Mouse (Mus musculus) forebrain, embryonic 15.5 days (tissue): ENCODE data around the gene Rab3d. TPM values are rescaled to one million over a fixed set of nuclear protein-coding genes. Genes with fewer than 3 reads are reported as not detected.

Experiments used
- ATAC-seq: fragments of 200-750 bp; cut with Nextera tagmentation; replicated peaks from 2 replicates; pipeline ENCODE4 v1.8.0; 2017; ENCODE audit warnings: mild to moderate bottlenecking, moderate TSS enrichment, moderate library complexity
- H3K27ac ChIP-seq: fragments of 300-500 bp; sonication (generic); replicated peaks from 2 replicates; pipeline ENCODE4 v1.5.1; 2015; ENCODE audit warnings: mild to moderate bottlenecking, inconsistent platforms
- H3K27me3 ChIP-seq: fragments of 300-500 bp; sonication (generic); 2 replicates; pipeline ENCODE4 v1.6.1; 2015; ENCODE audit warnings: inconsistent platforms
- H3K36me3 ChIP-seq: fragments of 300-500 bp; sonication (generic); 2 replicates; pipeline ENCODE4 v1.6.1; 2015; ENCODE audit warnings: mild to moderate bottlenecking, inconsistent platforms
- H3K4me1 ChIP-seq: fragments of 300-500 bp; sonication (generic); 2 replicates; pipeline ENCODE4 v1.6.1; 2015; ENCODE audit warnings: inconsistent platforms
- H3K4me2 ChIP-seq: fragments of 300-500 bp; sonication (generic); replicated peaks from 2 replicates; pipeline ENCODE4 v1.6.1; 2015; ENCODE audit warnings: mild to moderate bottlenecking, inconsistent platforms
- H3K4me3 ChIP-seq: fragments of 300-500 bp; sonication (generic); 2 replicates; pipeline ENCODE4 v1.5.1; 2015; ENCODE audit warnings: mild to moderate bottlenecking, inconsistent platforms
- H3K9ac ChIP-seq: fragments of 300-500 bp; sonication (generic); replicated peaks from 2 replicates; pipeline ENCODE4 v1.6.1; 2015; ENCODE audit warnings: mild to moderate bottlenecking, inconsistent platforms
- H3K9me3 ChIP-seq: fragments of 300-500 bp; sonication (generic); 2 replicates; pipeline ENCODE4 v1.6.1; 2016; ENCODE audit warnings: inconsistent platforms
- WGBS: fragments of 180-500 bp; shearing (Covaris S2); methylation state at CpG from one replicate; pipeline ENCODE4 v1.1.7; 2015; ENCODE audit warnings: mixed read lengths; 5-methylcytosine and 5-hydroxymethylcytosine counted together
- polyA plus RNA-seq: library from polyadenylated mRNA; unstranded; fragments of >200 nt; fragmentation: Nextera tagmentation; extraction: Ambion mirVana; gene quantifications from 2 replicates; pipeline ENCODE4 v1.2.1, GENCODE M21; 2015

The Rab3d gene
- 33.3 and 33.8 TPM in 2 replicates for polyA plus RNA-seq

DNA sequence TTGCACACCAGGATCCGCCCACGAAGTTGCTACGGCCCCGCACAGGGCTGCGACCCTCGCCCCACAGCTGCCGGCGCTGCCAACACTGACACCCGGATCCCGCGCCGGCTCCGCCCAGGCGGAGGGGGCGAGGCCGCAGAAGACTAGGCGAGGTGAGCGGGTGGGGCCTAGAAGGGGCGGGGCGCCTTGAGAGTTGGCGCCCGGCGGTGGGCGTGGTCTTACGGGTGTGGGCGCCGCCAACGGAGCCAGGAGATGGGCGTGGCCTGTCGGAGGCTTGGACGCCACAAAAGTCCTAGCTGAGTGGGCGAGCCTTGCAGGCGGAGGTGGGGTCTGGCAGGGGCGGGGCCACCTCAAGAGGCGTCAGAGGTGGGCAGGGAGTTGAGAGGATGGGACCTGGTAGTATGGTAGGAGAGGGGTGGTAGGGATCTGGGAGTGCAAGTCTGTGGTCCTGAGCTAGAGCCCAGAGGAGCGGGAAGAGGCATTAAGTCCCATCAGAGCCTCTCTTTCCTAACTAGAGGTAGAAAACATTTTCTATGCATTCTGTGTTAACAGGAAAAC, at the start of gene Rab3d:
Gene Rab3d, minus strand, starts transcription at position 158 of the 558 bp plus-strand sequence.
- Histone ChIP-seq H3K4me2 (peak within 1 kb of the TSS; percentile 87), H3K4me1 (peaks cover 16% of the 10 kb centered on the region), H3K9ac (peak within 1 kb of the TSS; percentile 71), H3K27me3 (no peaks in the 10 kb centered on the region), H3K4me3 (peak within 1 kb of the TSS; percentile 69), H3K27ac (peak within 1 kb of the TSS; percentile 88), H3K9me3 (no peaks in the 10 kb centered on the region), H3K36me3 (no peaks in the 10 kb centered on the region; the same call in 1 of the 2 replicates)
- under 1% methylated on average over 35 of the region's 36 CpGs for WGBS
- ATAC-seq = peak; percentile 92

DNA sequence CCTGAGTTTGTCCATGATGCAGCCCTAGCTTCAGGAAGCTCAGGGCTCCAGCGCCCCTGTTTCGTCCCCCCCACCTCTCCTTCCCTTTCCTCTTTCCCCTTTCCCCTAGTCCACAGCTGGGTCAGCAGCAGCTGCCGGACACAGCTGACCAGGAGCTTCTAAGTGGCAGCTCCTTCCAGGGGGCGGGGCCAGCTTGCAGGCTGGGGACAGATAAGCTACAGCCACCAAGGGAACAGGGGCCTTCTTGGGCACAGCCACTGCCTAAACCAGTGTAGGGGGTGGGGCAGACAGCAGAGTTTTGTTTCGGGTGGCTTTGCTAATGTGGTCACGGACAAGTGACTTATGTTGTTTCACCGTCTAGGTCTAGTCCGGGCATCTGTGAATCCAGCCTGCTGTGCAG, 45.4 kb upstream of the Rab3d start, which contains the start of gene Epor:
Gene Epor, minus strand, starts transcription at position 90 of the 400 bp plus-strand sequence.
- H3K27ac ChIP-seq = no peak within 1 kb of the TSS
- H3K4me1 ChIP-seq = peaks cover 20% of the 10 kb centered on the region
- ATAC-seq = no peak
- H3K9ac ChIP-seq = peak within 1 kb of the TSS; percentile 18; the same call in 1 of the 2 replicates
- peaks cover 51% of the 10 kb centered on the region for H3K27me3 ChIP-seq
- no peaks in the 10 kb centered on the region for H3K9me3 ChIP-seq
- peak within 1 kb of the TSS; percentile 58 for H3K4me2 ChIP-seq
- 0 out of 2 replicates have a peak, but pooled peaks cover 3% of the 10 kb centered on the region for H3K36me3 ChIP-seq
- peak within 1 kb of the TSS; percentile 39 for H3K4me3 ChIP-seq
- 20% methylated on average over 8 of the region's 8 CpGs for WGBS

DNA sequence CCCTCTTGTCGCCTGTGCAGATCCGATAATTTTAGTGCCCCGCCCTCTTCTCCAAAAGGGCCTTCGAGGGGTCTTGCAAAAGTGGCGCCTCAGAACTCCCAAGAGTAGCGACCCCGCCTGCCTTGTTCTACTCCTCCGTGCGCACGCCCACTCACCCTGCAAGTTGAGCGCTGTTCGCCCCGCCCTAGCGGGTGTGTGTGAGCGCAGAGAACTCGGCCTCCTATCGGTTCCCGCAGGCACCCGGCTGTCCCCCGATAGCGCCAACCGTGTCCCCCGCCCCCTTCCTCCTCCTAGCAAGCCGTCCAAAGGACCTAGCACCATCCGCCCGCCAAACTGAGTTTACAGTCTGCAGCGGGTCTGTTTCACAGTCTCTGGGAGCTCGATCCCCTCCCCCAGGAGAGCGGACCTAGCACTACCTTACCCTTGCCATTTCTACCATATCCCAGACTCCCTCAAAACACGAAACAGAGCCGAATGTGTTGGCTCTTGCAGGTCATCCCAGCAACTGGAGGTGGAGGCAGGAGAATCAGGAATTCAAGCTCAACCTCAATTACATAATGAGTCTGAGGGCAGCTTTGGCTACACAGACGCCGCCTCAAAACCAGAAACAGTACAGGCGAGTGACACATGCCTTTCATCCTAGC, 44.5 kb upstream of the Rab3d start:
- WGBS = 4% methylated on average over 34 of the region's 34 CpGs
- peaks cover 20% of the 10 kb centered on the region for H3K4me1 ChIP-seq
- no peak overlapping the region for H3K27ac ChIP-seq
- peak overlapping the region; percentile 39 for H3K4me3 ChIP-seq
- peak overlapping the region; percentile 18; the same call in 1 of the 2 replicates for H3K9ac ChIP-seq
- H3K4me2 ChIP-seq = peak overlapping the region; percentile 58
- ATAC-seq = peak; percentile 74
- no peaks in the 10 kb centered on the region for H3K9me3 ChIP-seq
- H3K27me3 ChIP-seq = peaks cover 51% of the 10 kb centered on the region
- 0 out of 2 replicates have a peak, but pooled peaks cover 3% of the 10 kb centered on the region for H3K36me3 ChIP-seq

DNA sequence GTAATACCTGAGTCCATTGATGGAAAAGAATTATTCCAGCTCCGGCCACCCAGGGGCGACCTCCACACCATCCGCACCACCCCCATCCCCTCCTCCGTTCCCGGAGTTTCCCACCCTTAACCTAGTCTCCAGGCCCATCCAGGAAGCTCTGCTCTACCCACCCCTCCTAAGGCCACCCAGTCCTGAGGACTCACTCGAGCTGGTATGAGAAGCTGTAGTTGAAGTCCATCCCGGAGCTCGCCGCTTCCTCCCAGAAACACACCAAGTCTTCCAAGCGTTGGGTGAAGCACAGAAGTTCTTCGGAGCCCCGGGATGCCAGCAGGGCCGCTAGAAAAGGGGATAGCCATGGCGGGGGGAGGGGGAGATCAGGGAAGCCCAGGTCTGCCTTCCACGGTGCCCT, 44.0 kb upstream of the Rab3d start:
- no peaks in the 10 kb centered on the region for H3K9me3 ChIP-seq
- H3K4me3 ChIP-seq = peak overlapping the region; percentile 39
- H3K36me3 ChIP-seq = 0 out of 2 replicates have a peak, but pooled peaks cover 3% of the 10 kb centered on the region
- no peak overlapping the region for H3K27ac ChIP-seq
- peaks cover 51% of the 10 kb centered on the region for H3K27me3 ChIP-seq
- ATAC-seq = peak; percentile 42
- H3K4me2 ChIP-seq = peak overlapping the region; percentile 58
- WGBS = 0% methylated on average over 15 of the region's 15 CpGs
- peak overlapping the region; percentile 18; the same call in 1 of the 2 replicates for H3K9ac ChIP-seq
- H3K4me1 ChIP-seq = peaks cover 20% of the 10 kb centered on the region

DNA sequence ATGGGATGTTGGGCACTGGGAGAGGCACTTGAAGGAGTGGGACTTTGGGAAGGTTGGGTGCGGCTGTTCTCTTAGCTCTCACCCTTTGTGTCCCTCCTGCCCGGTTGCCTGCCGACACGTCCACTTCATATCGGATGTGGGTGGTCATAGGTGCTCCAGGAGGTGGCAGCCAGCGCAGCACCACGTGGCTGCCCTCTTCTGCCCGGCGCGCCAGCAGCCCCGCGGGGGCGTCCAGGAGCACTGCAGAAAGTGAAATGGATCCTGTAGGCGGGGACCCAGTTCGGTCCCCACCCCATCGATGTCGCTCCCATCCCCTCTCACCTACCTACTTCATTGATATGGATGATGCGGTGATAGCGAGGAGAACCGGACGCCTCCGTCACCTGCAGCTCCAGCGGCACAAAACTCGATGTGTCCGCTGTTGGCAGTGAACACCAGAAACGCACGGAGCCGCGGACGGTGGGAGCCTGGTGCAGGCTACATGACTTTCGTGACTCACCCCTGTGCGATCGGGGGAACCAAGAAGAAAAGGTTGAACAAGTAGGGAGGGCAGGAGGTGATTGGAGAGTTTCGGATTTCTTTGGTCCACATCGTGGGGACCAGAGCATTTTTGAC, 43.5 kb upstream of the Rab3d start:
- peak overlapping the region; percentile 58 for H3K4me2 ChIP-seq
- H3K27ac ChIP-seq = no peak overlapping the region
- H3K4me1 ChIP-seq = peaks cover 24% of the 10 kb centered on the region
- H3K9ac ChIP-seq = no peak overlapping the region
- ATAC-seq = no peak
- no peaks in the 10 kb centered on the region for H3K9me3 ChIP-seq
- WGBS = 2% methylated on average over 35 of the region's 35 CpGs
- H3K27me3 ChIP-seq = peaks cover 51% of the 10 kb centered on the region
- peak overlapping the region; percentile 39 for H3K4me3 ChIP-seq
- H3K36me3 ChIP-seq = 0 out of 2 replicates have a peak, but pooled peaks cover 3% of the 10 kb centered on the region

DNA sequence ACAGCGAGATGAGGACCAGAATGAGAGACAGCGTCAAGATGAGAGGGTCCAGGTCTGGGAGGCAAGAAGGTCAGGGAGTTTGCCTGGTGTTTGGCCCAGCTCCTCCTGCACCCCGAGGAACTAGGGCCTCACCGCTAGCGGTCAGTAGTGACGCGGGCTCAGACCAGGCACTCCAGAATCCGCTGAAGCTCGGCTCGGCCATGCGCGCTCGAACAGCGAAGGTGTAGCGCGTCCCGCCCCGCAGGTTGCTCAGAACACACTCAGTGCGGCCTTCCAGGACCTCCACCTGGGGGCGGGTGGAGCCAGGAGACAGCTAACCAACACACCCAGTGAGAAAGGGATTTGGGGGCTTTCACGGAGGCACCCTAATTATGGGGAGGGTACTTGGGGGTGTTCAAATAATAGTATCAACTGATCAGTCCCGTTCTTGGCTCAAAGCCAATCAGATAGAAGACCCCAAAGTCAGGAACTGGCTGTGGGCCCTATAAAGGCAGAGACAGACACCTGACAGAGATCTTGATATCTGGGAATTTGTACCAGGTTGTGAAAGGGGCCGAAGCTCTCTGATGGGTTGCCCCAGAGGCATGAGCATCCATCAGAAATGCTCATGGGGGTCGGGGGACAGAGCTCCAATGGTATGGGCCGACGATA, 42.7 kb upstream of the Rab3d start:
- ATAC-seq = no peak
- H3K9ac ChIP-seq = no peak overlapping the region
- no peak overlapping the region for H3K4me3 ChIP-seq
- H3K9me3 ChIP-seq = no peaks in the 10 kb centered on the region
- peaks cover 27% of the 10 kb centered on the region for H3K4me1 ChIP-seq
- no peak overlapping the region for H3K4me2 ChIP-seq
- WGBS = 12% methylated on average over 26 of the region's 26 CpGs
- H3K36me3 ChIP-seq = 0 out of 2 replicates have a peak, but pooled peaks cover 3% of the 10 kb centered on the region
- no peak overlapping the region for H3K27ac ChIP-seq
- peaks cover 51% of the 10 kb centered on the region for H3K27me3 ChIP-seq

DNA sequence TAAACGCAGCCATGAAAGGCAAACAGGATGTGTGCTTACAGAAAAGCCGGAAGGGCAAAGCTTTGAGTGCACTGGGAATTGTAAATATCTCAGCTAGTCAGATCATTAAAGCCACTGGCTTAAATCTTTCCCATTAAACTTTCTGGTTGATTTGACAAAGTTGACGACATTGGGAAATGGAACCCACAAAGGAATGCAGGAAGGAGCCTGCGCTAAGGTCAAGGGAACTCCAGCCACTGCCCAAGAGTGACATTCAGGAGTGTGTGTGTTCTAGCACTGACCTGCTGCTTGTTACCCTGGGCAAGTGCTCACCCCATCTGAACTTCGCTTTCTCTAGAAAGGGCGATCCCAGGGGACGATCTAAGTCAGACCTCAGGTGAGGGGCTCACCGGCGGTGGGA, 42.1 kb upstream of the Rab3d start:
- Histone ChIP-seq H3K36me3 (0 out of 2 replicates have a peak, but pooled peaks cover 3% of the 10 kb centered on the region), H3K4me2 (no peak overlapping the region), H3K9ac (no peak overlapping the region), H3K27ac (no peak overlapping the region), H3K27me3 (peaks cover 51% of the 10 kb centered on the region), H3K9me3 (no peaks in the 10 kb centered on the region), H3K4me1 (peaks cover 27% of the 10 kb centered on the region), H3K4me3 (no peak overlapping the region)
- 50% methylated on average over 9 of the region's 9 CpGs for WGBS
- ATAC-seq = no peak

DNA sequence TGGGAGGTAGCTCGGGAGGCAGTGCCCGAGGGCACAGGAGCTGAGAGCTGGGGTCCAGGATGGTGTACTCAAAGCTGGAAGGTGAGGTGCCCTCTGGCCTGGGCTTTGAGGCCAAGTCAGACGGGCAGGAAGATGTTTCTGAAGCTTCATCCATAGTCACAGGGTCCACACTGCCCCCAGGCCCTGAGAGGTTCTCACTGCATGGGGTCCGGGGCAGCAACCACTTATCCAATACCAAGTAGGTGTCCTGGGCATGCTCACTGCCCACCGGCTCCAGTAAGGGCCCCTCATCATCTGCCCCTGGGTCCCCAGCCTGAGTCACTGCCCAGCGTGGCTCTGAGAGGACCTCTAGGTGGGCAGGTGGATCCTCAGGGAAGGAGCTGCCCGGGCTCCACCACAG, 41.3 kb upstream of the Rab3d start:
- 0 out of 2 replicates have a peak, but pooled peaks cover 3% of the 10 kb centered on the region for H3K36me3 ChIP-seq
- ATAC-seq = no peak
- WGBS = 87% methylated on average over 7 of the region's 7 CpGs
- no peak overlapping the region for H3K27ac ChIP-seq
- no peaks in the 10 kb centered on the region for H3K9me3 ChIP-seq
- H3K4me3 ChIP-seq = no peak overlapping the region
- no peak overlapping the region for H3K9ac ChIP-seq
- H3K27me3 ChIP-seq = peaks cover 51% of the 10 kb centered on the region
- peaks cover 33% of the 10 kb centered on the region for H3K4me1 ChIP-seq
- H3K4me2 ChIP-seq = no peak overlapping the region

DNA sequence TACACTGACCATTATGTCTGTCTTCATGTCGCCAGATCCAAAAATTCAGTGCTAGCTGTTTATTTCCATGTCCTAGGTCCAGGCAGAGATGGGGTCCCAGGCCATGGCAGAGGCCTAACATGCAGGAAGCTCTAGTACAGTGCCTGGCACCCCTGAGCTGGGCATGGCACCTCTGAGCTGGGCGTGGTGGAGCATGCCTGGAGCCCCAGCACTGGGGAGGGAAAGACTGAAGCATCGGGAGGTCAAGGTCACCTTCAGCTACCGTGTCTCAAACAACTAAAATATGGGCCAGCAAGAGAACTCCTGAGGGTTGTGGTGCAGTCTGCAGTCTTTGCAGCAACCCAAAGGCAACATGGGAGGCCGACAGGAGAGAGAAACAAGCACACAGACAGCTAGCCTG, 40.4 kb upstream of the Rab3d start:
- Histone ChIP-seq H3K4me1 (peaks cover 37% of the 10 kb centered on the region), H3K27ac (no peak overlapping the region), H3K4me2 (no peak overlapping the region), H3K9me3 (no peaks in the 10 kb centered on the region), H3K27me3 (peaks cover 42% of the 10 kb centered on the region), H3K36me3 (0 out of 2 replicates have a peak, but pooled peaks cover 3% of the 10 kb centered on the region), H3K4me3 (no peak overlapping the region), H3K9ac (no peak overlapping the region)
- no peak for ATAC-seq
- 91% methylated on average over 5 of the region's 5 CpGs for WGBS

DNA sequence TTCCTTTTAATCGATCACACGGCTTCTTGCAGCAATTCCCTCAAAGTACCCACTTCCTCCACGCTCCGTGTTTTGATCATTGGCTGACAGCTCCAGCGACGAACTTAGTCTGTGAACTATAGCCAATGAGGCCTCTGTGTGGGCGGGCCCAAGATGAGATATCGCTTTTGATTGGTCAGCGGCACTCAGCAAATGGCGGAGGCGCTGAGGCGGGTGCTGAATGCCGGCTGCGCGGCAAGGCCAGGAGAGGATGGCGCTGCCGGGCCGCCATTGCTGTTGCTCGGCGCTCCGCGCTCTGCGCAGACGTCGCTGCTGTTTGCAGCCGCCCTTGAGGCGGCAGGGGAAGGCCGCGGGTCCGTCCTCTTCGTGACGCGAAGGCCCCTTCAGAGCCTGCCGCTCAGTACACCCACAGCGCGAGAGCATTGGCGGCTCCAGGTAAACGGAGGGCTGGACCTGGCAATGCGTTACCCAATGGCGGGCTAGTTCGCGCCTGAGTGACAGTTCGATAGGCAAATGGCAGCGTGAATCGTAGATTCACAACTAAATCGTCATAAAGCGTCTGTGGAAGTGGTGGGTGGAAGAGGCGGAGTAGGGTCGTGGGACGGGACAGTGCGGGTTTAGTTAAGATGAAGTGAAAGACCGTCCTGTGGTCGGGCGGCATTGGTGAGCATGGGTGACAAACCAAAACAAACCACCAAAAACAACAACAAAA, 37.7 kb upstream of the Rab3d start, which contains the start of gene Swsap1:
Gene Swsap1, plus strand, starts transcription at position 186 of the 712 bp plus-strand sequence.
- WGBS = under 1% methylated on average over 53 of the region's 54 CpGs
- peak within 1 kb of the TSS; percentile 81 for H3K4me3 ChIP-seq
- no peaks in the 10 kb centered on the region for H3K9me3 ChIP-seq
- H3K4me1 ChIP-seq = peaks cover 25% of the 10 kb centered on the region
- H3K27ac ChIP-seq = peak within 1 kb of the TSS; percentile 97
- ATAC-seq = peak; percentile 98
- H3K27me3 ChIP-seq = peaks cover 15% of the 10 kb centered on the region
- 0 out of 2 replicates have a peak, but pooled peaks cover 3% of the 10 kb centered on the region for H3K36me3 ChIP-seq
- H3K9ac ChIP-seq = peak within 1 kb of the TSS; percentile 89
- H3K4me2 ChIP-seq = peak within 1 kb of the TSS; percentile 68

DNA sequence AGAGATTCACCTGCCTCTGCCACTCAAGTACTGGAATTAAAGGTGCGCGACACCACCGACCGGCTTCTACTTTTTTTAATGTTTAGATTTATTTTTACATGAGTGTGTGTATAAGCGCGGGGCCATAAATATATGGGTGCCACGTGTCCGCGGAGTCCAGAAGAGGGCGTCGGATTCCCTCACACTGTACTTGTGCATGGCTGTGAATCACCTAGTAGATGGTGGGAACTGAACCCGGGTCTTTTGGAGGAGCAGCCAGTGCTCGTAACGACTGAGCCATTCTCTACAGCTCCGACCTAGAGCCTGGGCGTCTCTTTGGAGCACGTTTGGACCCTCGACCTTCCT, 37.2 kb upstream of the Rab3d start:
- 0 out of 2 replicates have a peak, but pooled peaks cover 3% of the 10 kb centered on the region for H3K36me3 ChIP-seq
- 3% methylated on average over 18 of the region's 18 CpGs for WGBS
- H3K27me3 ChIP-seq = peaks cover 10% of the 10 kb centered on the region; the same call in 1 of the 2 replicates
- peaks cover 22% of the 10 kb centered on the region for H3K4me1 ChIP-seq
- H3K9ac ChIP-seq = peak overlapping the region; percentile 89
- H3K27ac ChIP-seq = peak overlapping the region; percentile 97
- peak overlapping the region; percentile 68 for H3K4me2 ChIP-seq
- no peaks in the 10 kb centered on the region for H3K9me3 ChIP-seq
- H3K4me3 ChIP-seq = peak overlapping the region; percentile 81
- peak; percentile 66 for ATAC-seq
